Mouse (Mus musculus): ENCODE results near the gene Fam186b.

- TF ChIP-seq POLR2A (IDR thresholded peaks at IDR 0.05; ENCODE audit: insufficient read depth, low read length) (no peak), EP300 (IDR thresholded peaks at IDR 0.05; ENCODE audit: insufficient read depth, low read depth, low read length) (no peak), CTCF (IDR thresholded peaks at IDR 0.05; ENCODE audit: low read depth, low read length) (no peak)
Measured at GRCm38 (mm10) chr15:99324151-99324550, 28.5 kb upstream of the Fam186b start.

All from ES-Bruce4 (cell line).